Mouse (Mus musculus) layer of hippocampus, adult 11-12 months (tissue): ENCODE data around the gene Olfr802.

ENCODE experiments used
- DNase-seq: peaks from one replicate; pipeline ENCODE4 v3.0.0; 2022; ENCODE audit warnings: low spot score

The Olfr802 gene

GRCm38 (mm10) chr10:129688069-129688468, at the start of gene Olfr802:
Gene Olfr802, minus strand, starts transcription at chr10:129688169.
- DNase-seq, result no peak

- no peak for DNase-seq
Measured at GRCm38 (mm10) chr10:129729275-129729674, 41.3 kb upstream of the Olfr802 start, which contains the start of gene Olfr805. Gene Olfr805, minus strand, starts transcription at chr10:129729375.

- DNase-seq, result no peak
Measured at GRCm38 (mm10) chr10:129702910-129703309, 14.9 kb upstream of the Olfr802 start, which contains the start of gene Olfr804. Gene Olfr804, plus strand, starts transcription at chr10:129703210.

- DNase-seq, result no peak
Measured at GRCm38 (mm10) chr10:129694186-129694585, 6.2 kb upstream of the Olfr802 start, which contains the start of gene Olfr803. Gene Olfr803, minus strand, starts transcription at chr10:129694286.

- DNase-seq, result no peak
Measured at GRCm38 (mm10) chr10:129673765-129674164, 14.2 kb downstream of the Olfr802 start, which contains the start of gene Olfr801. Gene Olfr801, minus strand, starts transcription at chr10:129673865.

GRCm38 (mm10) chr10:129657394-129657793, 30.6 kb downstream of the Olfr802 start, which contains the start of gene Olfr800:
Gene Olfr800, plus strand, starts transcription at chr10:129657694.
- DNase-seq, result no peak

GRCm38 (mm10) chr10:129651763-129652162, 36.2 kb downstream of the Olfr802 start:
- DNase-seq, result no peak

- no peak for DNase-seq
Measured at GRCm38 (mm10) chr10:129637184-129637583, 50.8 kb downstream of the Olfr802 start, which contains the start of gene Olfr799. Gene Olfr799, plus strand, starts transcription at chr10:129637484.

- DNase-seq, result no peak
Measured at GRCm38 (mm10) chr10:129627834-129628233, 60.1 kb downstream of the Olfr802 start, which contains the start of gene Olfr798. Gene Olfr798, minus strand, starts transcription at chr10:129627934.
